Mouse (Mus musculus) cerebellum, adult 2 months (tissue): ENCODE results near the gene Tbc1d22b.

Experiments used
- CTCF ChIP-seq: fragments of 200-500 bp; IDR thresholded peaks from 2 replicates; pipeline ENCODE4 v1.5.1; 2011; ENCODE audit warnings: low read depth, mild to moderate bottlenecking, control low read depth, low read length, moderate library complexity, borderline replicate concordance; ENCODE audit not compliant: insufficient read depth
- POLR2A ChIP-seq: fragments of 200-500 bp; IDR thresholded peaks from 2 replicates; pipeline ENCODE4 v1.6.1; 2011; ENCODE audit warnings: low read length, control low read depth, borderline replicate concordance; ENCODE audit not compliant: insufficient read depth

GRCm38 (mm10) chr17:29508927-29509608 lies 40.5 kb upstream of the Tbc1d22b start:
- no peak for TF ChIP-seq POLR2A
- TF ChIP-seq CTCF, result no peak
